Mouse (Mus musculus): ENCODE results near the gene Sdk2.

GRCm38 (mm10) chr11:113806382-113807077 is 260.3 kb downstream of the Sdk2 start:
- no peak for TF ChIP-seq POLR2A (IDR thresholded peaks at IDR 0.05; ENCODE audit: borderline replicate concordance, extremely low read depth, insufficient read depth, insufficient read length, poor library complexity, severe bottlenecking)
- TF ChIP-seq CTCF (IDR thresholded peaks at IDR 0.05; ENCODE audit: borderline replicate concordance, extremely low read depth, insufficient read depth, insufficient read length), result no peak
